Mouse (Mus musculus) natural killer cell, adult 2 months (primary cell): ENCODE data around the gene Adarb1.

ENCODE experiments used
- DNase-seq, 2 experiments: peaks; one replicate each; pipeline ENCODE4 v3.0.0; 2022; ENCODE audit warnings: low spot score in 2 of 2

The Adarb1 gene

GRCm38 (mm10) chr10:77435343-77435742, 17.3 kb upstream of the Adarb1 start:
- DNase-seq, result no peak

- DNase-seq, result no peak
Measured at GRCm38 (mm10) chr10:77434457-77435151, 16.5 kb upstream of the Adarb1 start.

GRCm38 (mm10) chr10:77434076-77434456, 16.0 kb upstream of the Adarb1 start:
- DNase-seq, result no peak

DNA sequence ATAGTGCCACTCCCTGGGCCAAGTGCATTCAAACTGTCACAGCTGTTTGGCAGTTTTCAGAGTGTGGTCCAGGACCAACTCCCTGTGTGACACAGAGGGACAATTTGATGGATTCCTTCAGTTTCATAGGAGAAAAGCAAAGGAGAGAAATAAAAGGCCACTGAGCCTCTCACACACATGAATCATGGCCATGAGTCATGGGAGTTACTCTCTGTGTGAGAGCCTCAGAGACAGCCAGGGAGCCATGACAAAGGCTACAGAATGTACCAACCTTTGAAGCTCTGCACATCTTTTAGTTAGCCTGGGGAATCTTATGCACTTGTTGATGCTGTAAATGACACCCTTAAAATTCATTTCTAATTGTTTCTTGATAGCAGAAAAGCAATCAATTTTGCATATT, 12.7 kb upstream of the Adarb1 start:
- DNase-seq, result no peak

DNA sequence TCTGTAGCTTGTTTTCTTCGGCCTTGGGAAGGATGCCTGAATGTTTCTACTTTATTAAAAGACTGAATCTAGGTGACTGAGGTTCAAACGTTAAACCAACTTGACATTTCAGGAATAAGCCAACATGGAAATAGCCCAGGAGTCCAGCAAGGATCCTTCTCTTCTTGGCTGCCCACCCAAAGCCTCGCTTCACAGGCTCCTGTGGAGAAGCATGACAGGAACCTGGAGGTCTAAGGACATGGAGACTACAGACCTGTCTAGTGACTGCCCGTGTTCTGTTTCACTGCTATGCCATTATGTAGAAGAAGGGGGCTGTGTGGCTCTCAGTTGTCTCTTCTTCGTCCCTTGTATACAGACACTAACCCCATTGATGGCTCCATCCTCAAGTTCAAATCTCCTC, 11.9 kb upstream of the Adarb1 start:
- no peak for DNase-seq

- no peak for DNase-seq
Measured at GRCm38 (mm10) chr10:77427610-77428009, 9.5 kb upstream of the Adarb1 start.

GRCm38 (mm10) chr10:77420190-77420589, 2.1 kb upstream of the Adarb1 start:
- DNase-seq, result no peak

DNA sequence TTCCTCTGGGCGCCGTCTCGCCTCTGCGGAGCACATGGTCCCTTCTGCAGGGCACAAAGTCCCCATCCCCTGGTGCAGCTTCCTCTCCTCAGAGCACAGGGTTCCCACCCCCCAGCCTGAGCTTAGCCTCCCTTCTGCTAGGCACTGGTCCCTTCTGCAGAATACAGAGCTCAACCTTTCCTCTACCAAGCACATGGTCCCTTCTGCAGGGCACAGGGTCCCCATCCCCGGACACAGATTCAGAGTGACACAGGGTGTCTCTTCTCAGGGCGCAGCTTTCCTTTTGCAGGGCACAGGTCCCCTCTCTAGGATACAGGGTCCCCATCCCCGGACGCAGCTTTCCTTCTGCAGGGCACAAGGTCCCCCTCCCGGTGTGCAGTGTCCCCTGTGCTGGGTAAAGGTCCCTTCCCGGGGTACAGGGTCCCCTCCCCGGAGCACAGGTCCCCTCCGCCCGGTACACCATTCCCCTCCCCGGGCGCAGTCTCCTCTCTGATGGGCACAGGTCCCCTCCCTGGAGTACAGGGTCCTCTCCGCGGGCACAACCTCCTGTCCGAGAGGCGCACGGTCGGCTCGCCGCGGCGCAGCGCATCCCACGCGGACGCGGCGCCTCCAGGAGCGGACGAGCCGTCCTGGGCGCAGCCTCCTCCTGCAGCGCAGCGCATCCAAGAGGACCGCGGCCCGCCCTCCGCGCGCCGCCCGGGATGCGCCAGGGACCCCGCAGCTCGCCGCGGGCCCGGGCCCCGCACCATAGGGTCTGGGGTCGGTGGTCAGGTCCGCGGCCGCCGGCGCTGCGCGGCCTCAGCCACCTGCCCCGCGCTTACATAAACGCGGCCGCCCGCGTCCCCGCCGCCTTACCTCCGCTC, 599 bp downstream of the Adarb1 start:
- DNase-seq, result peak in 1 of 2 experiments; percentile 4

GRCm38 (mm10) chr10:77416666-77417239, 1.3 kb downstream of the Adarb1 start:
- no peak for DNase-seq

DNA sequence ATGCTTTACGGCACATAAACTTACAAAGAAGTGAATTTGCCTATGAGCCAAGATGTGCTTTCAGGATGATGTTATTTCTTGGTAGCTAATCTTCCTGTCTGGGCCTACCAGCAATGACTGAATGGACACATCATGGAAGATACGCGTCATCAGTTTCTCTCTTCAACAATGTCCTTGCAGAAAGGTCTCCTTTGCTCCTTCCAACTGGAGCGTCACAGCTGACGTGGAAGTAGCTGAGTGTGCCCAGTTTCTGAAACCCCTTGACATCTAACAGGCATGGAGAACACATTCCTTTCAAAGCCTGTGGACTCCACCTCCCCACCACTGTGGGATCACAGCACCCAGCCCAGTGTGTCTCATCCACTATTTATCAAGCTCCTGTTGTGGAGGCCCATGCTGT, 2.2 kb downstream of the Adarb1 start:
- DNase-seq, result no peak

DNA sequence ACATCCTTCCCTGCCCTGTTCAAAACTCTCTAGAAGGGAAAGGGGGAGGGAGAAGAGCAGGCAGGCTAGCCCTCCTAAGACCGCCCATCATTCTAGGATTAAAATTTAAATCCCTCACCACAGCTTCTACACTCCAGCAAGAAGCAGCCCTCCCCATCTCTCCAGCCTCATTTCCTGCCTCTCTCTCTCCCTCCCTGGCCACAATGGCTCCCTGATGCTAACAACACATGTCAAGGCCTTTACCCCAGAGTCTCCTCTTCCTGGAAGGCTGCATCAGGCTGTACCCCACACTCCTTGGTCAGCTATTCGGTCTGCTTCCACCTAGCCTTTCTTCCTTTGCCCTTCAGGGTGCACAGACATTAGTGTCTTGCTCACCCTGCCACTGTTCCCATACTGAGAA, 4.3 kb downstream of the Adarb1 start:
- DNase-seq, result no peak

GRCm38 (mm10) chr10:77409154-77409553, 8.9 kb downstream of the Adarb1 start:
- no peak for DNase-seq

DNA sequence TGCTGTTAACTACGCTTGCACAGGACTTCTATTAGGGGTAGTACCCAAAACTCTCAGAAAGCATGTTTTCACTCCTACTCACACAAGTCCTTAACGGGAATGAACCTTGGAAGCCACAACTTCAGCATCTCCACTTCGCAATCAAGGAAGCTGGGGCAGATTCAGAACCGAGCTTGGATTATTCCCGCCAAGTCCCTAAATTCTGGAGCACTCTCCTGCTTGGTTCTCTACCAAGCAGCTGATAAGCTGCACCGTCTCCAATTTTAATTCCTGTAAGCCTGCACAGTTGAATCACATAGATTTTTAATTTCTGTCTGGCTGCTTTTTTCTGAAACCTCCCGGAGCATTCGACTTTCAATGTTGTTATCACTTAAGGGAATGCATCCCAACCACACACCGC, 9.8 kb downstream of the Adarb1 start:
- no peak for DNase-seq

DNA sequence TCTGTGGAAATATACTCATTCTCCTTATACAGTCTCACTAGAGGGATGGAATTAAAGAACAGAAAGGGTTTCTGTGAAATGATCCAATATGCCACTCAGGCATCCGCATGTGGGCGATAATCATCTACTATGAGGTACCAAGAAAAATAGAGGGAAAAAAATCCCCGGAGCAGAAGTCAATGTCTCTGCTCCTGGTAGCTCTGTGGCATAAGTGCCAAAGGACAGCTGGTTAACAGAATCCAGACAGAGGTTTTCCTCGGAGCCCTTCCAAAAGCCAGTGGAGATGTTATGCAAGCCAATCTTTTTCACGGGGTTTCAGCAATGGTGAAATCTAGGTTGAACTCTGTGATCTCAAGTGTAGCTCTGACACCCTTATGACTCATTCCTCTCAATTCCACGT, 11.6 kb downstream of the Adarb1 start:
- no peak for DNase-seq

DNA sequence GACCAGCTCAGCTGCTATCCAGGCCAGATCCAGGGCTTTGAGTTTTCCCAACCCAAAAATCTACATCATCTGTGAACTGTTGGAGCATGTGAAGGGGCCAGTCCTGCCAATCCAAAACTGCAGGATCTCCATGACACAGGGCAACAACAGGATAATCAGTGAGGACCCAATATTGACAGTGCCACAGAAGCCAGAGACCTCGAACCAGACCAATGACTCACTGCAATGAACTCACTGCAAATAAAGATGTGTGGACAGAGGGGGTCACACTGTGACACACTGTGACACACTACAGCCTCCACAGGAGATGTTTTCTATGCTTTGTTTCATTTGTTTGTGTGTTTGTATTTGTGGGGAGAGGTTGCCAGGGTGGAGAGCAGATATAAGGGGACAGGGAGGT, 15.6 kb downstream of the Adarb1 start:
- DNase-seq, result no peak

- no peak for DNase-seq
Measured at GRCm38 (mm10) chr10:77401039-77401438, 17.0 kb downstream of the Adarb1 start.

- no peak for DNase-seq
Measured at GRCm38 (mm10) chr10:77399938-77400337, 18.1 kb downstream of the Adarb1 start.

GRCm38 (mm10) chr10:77398082-77398481, 20.0 kb downstream of the Adarb1 start:
- no peak for DNase-seq

GRCm38 (mm10) chr10:77397056-77397642, 20.9 kb downstream of the Adarb1 start:
- DNase-seq, result no peak

DNA sequence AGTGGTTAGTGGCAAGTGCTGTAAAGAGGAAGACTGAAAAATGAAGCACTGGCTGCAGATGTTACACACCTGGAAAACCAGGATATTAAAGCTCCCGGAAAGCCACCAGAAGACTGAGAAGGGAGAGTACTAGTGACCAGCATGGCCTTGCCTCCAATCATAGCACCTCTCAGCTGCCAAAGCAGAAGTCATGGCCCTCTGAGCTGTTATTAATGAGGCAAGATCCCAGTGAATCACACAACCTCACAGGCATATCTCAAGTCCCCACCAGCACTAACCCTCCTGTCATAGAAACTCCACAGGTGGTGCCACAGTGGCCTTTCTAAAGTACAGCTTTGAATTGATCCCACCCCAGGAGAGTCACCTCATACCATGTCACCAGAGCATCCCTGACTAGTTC, 22.1 kb downstream of the Adarb1 start:
- no peak for DNase-seq

DNA sequence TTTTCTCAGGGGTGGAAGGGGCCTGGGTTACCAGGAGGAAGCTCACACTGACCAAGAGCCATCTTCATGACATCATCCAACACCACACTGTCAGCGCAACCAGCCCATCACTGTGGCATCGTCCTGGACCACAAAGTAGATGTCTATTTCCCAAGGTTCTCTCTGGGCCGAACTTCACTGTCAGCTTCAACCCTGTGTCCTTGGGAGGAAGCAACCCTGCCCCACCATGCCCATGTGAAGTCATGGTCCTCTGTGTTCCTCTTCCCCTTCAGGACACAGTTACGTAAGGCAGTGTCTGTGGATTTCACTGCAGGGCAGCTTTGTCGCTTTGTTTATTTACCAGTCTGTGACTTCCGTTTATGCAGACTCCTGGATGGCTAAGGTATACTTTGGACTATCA, 27.0 kb downstream of the Adarb1 start:
- DNase-seq, result no peak

GRCm38 (mm10) chr10:77387558-77387957, 30.5 kb downstream of the Adarb1 start:
- DNase-seq, result no peak

DNA sequence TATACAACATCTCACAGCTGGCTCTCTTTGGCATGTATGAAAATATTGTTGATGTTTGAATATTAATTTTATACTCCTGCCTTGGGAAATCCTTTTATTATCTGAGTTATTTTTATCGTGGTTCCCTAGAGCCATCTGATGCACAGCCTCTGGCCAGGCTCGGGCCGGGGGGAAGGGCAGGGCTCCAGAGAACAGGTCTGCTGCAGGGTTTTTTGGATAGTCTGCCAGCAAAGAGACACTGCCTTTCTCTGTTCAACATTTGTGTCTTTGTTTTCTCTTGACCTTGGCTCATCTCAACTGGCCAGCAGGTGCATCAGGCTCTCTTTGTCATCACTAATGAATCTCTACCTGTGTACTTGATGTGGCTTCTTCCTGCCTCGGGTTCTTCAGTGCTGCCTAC, 32.3 kb downstream of the Adarb1 start:
- no peak for DNase-seq
